Mouse (Mus musculus): Measurements from ENCODE around the gene Ssna1.

Ssna1 gene

DNA sequence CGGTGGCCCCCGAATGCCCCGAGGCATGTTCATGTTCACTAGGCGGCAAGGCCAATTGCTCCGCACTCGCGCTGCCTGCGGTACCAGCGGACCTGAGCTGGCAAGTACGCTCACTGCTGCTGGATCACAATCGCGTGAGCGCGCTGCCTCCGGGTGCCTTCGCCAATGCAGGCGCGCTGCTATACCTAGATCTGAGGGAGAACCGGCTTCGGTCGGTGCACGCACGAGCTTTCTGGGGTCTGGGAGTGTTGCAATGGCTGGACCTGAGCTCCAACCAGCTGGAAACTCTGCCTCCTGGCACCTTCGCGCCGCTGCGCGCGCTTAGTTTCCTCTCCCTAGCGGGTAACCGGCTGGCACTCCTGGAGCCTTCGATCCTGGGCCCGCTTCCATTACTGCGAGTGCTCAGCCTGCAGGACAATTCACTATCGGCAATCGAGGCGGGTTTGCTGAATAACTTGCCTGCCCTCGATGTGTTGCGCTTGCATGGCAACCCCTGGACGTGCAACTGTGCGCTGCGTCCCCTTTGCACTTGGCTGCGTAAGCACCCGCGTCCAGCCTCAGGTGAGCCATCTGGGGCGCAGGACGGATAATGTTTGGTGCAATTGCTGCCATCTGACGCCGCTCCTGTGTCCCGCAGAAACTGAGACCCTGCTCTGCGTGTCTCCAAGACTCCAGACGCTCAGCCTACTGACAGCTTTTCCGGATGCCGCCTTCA lies 18.0 kb upstream of the Ssna1 start:
- in situ Hi-C loops (cut with MboI): no loop called here

DNA sequence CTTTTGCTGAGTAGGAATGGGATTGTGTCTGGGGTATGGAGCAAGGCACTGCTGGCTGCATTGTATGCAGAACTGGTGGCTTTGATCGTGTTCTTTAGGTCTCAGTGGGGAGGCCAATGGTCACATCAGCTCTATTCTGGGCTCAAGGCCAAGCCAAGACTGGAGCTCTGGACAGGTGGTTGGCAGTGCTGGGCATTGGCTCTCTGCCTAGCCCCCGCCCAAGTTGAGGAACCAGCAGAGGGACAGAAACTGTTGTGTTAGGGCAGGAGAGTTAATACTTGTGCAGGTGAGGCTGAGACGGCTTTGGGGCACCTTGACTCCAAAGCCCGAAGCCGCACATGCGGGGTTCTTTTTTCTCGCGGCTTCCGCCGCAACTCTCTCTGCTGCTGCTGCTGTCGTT lies 17.4 kb upstream of the Ssna1 start, which contains the start of gene Lrrc26:
Gene Lrrc26 (plus strand): TSS at position 265 of the 400 bp plus-strand sequence.
- in situ Hi-C loops (cut with MboI): no loop called here

DNA sequence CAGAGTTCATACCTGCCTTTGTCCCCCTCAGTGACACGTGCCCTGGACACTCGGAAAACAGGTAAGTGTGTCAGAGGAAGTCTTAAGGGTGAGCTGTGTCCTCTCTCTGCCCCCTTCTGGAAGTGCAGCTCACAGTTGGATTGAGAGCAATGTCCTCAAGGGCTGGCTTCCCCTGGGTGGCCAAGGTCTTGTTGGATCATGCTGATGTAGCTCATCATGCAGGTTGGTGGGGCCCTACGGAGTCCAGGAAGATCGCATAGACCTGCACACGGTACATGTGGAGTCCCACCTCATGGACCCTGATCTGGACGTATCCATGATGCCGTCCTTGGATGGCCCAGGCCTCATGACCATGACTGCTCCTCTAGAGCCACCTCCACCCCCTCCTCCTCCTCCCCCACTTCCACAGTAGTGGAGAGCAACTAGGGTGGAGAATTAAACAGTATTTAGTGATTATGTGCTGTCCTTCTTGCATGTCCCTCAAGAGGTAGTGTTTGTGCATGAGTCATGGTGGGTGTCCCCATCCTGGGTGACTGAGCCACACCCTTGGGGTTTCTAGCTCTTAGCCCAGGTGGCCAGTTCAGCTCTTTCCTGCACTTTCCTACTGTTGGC lies 16.6 kb upstream of the Ssna1 start:
- in situ Hi-C loops (cut with MboI): no loop called here

DNA sequence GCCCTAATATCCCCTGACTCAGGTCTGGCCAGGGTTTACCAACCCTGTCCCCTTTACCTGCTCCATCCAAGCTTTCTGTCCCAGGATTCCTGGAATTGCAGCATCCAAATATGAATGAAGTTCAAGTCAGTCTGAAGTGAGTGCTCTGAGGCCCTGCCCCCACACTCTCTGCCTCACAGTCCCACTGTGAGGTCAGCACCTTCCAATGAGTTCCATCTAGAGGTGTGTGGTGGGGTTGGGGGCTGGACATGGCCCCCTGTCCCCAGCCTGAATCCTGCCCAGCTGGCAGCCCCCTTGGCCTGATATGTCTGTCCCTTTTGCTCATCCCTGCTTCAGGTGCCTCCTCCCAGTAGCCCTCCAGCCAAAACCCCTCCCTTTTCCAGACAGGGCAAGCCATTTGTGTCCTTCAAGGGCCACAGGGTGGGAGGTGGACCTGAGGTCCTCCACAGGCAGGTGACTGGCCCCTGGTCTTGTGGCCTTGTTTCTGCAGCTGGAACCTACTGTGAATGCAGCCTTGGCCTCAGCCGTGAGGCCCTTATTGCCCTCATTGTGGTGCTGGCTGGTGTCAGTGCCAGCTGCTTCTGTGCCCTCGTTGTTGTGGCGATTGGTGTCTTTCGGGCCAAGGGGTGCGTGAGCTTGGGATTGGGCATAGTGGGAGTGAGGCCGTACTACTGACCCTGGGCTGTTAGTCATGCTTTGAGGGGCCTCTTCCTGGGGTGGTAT lies 15.8 kb upstream of the Ssna1 start, which contains the start of gene Tmem210:
Gene Tmem210 (plus strand): TSS at position 219 of the 723 bp plus-strand sequence.
- in situ Hi-C loops (cut with MboI): no loop called here

DNA sequence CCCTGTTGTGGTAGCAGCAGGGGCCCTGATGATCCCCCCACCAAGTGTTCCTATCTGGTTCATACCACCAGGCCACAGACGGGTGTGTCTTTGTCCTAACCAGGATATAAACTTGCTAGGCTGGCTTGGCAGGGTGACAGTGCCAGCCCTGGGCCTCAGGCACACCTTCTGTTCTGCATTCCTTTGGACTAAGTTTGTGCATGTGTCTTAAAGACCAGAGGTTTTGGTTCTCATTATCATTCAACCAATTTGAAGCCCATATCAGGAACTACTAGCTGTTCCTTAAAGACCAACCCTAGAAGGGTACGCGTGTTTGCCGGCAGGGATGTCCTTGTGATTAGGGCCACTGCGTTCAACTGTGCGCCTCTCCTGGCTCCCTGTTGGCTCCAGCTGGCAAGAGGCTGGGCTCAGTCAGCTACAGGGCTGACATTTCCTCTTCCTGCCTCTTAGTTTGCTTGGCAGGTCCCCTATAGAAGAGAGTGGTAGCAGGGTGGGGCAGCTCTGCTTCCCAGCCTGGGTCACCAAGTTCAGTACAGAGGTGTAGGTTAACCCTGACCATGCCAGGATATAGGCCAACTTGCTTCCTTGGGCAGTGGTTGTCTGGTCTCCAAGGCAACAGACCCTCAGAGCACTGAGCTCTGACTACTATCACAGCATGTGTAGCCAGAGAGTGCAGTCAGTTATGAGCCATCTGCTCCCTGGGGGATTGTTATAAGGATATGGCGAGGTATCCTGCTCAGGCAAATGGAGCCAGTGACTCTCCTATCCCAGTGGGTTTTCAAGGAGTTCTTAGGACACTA lies 14.8 kb upstream of the Ssna1 start:
- in situ Hi-C loops (cut with MboI): no loop called here

DNA sequence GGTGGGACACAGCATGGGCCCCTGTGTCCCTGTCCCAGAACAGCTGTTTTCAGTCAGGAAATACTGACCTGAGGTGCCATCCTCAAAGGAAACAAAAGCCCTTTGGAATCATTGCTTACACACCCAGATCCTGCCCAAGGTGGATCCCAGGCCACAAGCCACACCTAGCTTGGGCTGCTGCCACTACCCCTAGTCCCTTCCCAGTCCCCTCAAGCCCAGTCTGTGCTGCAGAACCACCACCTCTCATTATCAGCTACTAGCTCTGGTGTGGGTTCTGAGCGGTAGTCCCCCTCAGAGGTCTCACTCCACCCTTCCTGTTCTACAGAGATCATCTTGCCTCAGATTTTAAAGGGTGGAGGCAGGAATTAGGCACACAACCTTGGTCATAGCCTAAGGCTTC lies 14.1 kb upstream of the Ssna1 start:
- in situ Hi-C loops (cut with MboI): no loop called here

DNA sequence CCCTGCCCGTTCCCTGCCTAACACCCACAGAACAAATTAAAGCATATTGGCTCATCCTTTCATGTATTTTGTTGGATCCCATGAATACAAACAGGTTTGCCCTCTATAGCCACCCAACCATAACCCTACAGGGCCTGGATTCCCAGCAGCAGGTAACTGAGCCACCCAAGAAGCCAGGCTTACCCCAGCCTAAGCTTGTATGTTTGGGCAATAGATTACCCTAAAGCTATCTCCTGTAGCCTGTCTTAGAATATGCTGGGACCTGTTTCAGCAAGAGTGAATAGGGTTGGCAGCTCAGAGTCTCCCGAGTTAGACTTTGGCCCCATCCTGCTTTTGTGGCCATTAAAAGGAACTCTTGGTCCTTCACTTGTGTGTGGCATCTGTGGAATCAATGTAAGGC lies 13.3 kb upstream of the Ssna1 start:
- in situ Hi-C loops (cut with MboI): no loop called here

DNA sequence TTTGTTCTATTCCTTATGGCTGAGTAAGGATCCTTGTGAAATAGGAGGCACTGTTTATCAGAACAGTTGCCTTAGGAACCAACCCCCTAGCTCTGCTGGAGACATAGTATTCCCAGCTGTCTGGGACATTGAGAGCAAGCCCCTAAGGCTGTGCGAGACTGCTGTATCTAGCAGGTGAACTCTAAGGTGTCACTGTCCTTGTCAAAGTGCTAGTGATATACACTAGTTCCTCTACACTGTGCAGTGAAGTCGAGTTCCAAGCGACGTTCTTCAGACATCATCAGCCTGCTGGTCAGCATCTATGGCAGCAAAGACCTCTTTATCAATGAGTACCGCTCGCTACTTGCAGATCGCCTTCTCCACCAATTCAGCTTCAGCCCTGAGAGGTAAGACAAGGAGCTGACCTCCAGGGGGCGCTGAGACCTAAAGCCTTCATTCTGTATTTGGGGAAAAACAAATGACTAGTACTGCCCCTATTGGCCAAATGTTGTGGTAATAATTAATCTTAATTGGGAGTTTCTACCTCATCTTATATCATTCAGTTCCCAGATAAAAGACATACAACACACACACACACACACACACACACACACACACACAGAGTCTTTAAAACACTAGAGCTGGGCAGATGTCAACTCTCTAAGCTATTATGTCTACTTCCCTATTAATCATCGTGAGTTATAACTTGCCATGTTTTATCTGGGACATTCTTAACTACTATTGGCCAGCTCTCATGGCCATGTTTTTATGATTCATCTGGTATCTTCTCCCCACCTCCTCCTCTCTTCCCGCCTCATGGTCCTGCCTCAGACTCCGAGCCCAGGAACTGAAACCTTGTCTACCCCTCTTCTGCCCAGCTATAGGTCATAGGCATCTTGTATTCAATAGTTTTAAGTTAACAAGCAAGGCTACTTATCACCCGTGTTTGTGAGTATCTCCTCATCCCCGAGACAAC lies 7.0 kb upstream of the Ssna1 start:
- in situ Hi-C loops (cut with MboI): no loop called here

DNA sequence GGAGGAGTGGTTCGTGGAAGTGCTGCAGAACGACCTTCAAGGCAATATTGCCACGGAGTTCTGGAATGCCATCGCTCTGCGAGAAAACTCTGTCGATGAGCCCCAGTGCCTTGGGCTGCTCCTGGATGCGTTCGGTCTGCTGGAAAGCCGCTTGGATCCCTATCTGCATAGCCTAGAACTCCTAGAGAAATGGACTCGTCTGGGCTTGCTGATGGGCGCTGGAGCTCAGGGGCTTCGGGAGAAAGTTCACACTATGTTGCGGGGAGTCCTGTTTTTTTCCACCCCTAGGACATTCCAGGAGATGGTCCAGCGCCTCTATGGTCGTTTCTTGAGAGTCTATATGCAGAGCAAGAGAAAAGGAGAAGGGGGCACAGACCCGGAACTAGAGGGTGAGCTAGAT lies 772 bp upstream of the Ssna1 start:
- in situ Hi-C loops (cut with MboI): no loop called here

DNA sequence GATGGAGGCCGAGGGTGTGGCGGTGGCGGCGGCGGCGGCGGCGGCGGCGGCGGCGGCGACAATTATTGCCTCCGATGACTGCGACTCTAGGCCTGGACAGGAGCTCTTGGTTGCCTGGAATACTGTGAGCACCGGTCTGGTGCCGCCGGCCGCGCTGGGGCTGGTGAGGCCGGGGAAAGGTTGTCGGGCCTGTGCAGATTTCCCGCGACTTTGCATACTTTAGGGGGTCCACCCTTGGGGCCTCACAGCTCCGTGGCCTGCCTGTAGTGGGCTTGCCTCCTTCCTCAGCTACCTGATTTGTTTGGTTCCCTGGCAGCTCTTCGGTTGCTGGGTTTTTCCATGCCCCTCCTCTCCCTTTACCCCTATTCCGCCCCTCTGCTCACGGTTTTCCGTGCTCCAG lies 277 bp upstream of the Ssna1 start:
- in situ Hi-C loops (cut with MboI): no loop called here

DNA sequence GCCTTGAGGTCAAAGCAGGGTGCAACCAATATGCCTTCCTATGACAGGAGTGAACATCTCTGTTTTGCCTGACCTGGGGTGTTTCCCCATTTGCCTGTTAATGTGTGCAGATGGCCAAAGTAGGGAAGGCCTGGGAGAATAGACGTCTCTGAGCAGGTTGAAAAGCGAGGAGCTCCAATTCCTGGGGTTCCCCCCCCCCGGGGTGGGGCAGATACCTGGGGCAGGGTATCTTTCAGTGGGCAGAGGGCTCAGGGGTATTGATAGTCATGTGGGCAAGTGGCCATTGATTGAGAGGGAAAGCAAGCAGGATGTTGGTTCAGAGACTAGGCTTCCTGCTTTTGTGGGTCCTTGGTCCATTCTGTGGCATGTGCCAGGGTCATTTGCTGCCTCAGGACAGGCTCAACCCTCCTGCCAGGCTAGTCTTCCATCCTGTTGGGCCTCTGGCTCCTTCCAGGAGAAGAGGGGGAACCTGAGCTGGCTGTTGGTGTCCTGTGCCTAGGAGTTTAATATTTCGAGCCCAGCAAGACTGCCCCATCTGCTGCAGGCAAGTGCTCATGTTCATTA lies 4.4 kb downstream of the Ssna1 start:
- in situ Hi-C loops (cut with MboI): no loop called here

DNA sequence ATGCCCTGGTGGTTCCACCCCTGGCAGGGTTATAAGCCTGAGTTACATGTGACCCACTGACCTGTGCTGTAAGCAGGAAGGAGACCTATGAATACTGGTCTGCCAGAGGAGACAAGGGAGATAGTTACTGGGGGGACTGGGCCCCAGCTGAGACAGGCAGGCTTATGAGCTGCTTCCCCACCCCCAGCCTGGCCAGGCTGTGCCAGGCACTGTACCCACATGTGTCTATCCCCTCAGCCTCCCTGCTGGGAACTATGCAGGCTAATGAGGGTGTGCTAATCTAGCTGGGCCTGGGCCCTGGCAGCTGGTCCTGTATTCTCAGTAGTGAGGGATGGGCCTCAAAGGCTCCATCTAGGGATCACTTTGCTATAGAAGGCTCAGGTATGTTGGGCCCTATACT lies 5.0 kb downstream of the Ssna1 start:
- in situ Hi-C loops (cut with MboI): no loop called here

DNA sequence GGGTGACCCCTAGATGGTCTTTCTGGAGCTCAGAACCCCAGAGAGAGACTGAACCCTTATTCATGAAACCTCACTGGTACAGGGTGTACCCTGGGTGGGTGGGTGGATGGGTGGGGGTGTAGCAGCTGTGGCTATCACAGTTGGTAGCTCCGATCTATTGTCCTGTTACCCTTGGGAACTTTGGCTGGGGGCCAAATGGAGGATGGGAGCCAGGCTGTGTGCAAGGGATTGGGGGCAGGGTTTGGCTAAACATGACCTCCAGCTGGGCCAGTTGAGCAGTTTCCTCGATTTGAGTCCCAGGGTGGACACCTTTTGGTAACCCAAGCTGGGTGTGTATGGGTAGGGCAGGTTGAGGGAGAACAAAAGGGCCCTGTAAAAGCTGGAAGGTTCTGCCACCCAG lies 5.5 kb downstream of the Ssna1 start:
- in situ Hi-C loops (cut with MboI): no loop called here

DNA sequence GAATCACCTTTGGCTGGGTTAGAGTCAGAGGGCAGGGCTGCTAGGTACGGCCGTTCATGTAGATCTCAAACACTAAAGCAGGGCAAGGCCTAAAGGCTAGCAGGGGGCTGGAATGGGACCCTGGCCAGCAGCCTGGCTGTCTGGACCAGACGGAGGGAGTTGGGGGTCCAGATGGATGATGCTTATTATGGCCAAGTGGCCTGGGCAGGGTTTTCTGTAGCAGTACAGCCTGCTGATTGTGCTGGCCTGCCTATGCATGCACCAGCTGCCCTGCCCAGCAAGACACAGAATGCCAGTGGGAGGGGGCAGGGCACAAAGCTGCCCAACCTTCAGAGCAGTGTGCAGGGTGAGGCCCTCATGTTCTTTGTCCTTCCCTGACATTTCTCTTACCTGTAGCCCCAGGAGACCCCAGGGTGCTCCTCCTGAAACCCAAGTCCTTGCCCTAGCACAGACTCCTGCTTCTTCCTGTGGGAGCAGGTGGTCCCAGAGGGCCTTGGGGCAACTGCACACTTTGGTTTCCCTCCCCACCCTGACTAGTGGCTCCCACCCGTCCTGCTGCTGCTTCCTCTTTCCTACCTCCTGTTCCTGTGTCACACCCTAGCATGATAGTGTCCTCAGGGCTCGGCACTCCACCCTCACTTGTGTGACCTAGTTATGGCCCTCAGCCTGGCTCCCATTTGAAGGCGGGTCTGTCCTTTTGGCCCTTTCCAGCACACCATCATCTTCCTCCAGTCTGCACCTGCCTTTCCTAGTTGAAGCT lies 6.2 kb downstream of the Ssna1 start:
- in situ Hi-C loops (cut with MboI): no loop called here

DNA sequence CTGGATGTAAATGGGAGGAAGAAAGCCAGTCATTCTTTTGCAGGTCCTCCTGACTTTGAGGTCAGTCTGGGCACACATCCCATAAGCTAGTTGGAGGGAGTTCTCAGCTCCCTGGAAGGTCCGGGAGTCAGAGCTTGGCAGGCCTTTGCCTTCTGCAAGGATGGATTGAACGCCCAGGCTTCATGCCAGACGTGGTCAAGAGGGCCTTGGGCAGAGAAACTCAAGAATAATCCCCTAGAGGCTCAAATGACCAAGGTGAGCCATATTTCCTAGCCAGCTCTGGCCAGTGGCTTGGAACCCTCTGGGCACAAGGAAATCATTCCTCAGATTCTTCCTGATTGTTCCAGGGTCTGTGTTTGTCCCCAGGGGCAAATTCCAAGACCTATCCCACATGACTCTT lies 7.4 kb downstream of the Ssna1 start:
- in situ Hi-C loops (cut with MboI): no loop called here

DNA sequence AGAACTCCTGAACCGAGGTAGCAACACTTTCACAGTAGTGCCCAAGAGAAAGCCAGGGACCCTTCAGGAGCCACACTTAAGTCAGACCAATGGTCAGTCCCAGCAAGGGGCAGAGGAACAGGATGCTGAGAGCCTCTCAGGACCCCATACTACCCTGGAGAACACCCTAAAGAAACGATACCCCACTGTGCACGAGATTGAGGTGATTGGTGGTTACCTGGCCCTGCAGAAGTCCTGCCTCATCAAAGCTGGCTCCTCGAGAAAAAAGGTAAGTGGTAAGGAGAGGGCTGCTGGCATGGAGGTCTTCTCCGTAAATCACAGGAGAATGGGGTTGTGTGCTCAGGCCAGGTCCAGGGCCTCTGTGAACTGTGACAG lies 8.0 kb downstream of the Ssna1 start:
- in situ Hi-C loops (cut with MboI): no loop called here

DNA sequence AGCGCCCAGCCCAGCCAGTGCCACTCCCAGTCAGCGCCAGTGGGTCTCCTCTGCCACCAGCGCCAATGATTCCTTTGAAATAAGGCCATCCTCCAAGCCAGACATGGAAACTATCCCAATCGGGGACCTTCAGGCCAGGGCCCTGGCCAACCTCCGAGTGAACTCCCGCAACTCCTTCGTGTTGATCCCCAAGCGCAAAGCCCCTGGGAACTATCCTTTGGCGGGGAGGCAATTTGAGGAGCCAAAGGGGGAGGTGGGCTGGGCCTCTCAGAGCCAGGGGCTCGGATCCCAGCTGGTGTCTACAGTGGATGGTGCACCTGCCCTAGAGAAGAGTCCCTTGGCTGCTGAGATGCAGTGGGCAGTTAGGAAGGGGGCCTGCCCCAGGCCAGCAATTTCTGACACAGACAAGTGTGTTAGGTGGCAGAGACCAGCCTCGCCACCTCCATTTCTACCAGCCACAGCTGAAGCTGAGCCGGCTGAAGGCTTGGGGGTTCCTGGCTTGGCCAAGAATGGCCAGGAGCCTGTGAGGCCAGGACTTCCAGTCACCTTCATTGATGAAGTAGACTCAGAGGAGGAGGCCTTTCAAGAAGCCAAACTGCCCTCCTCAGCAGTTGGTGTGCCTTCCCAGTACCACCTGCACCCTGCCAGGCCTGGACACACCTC lies 8.5 kb downstream of the Ssna1 start:
- in situ Hi-C loops (cut with MboI): no loop called here

DNA sequence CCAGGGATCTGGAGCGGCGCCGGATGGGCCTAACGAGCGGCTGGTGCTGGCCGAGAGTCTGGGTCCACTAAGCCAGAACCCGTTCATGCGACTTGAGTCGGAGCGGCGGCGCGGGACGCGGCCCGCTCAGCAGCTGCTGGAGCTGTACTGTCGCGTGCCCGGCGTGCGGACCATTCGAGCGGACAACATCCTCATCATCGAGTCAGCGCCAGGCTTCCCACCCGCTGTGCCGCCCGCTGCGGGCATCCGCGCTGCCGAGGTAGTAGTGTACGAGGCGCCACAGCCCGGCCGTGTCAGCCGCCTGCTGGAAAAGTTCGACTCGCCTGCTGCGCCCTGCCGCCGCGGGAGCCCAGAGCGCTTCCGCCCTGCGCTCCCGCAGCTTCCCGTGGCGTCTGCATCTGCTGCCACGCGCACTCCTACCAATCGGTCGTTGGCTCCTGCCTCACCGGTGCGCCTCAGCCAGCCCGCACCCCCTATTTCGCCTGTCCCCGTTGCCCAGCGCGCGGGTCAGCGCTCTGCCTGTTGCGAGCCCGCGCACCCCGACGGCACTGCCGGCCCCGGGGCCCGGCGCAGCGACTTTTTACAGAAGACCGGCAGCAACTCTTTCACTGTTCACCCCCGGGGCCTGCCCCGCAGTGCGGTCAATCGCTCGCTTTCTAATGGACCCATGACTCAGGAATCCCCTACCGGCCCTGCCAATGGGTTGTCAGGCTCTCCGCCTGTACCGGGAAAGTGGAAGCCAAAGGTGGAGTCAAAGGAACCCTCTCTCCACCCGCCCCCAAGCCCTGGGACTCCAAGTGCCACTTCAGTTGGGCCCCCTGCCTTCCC lies 9.2 kb downstream of the Ssna1 start:
- in situ Hi-C loops (cut with MboI): no loop called here
